Mouse (Mus musculus): ENCODE data around the gene Scrn1. TPM values are rescaled to one million over a fixed set of nuclear protein-coding genes. Genes with fewer than 3 reads are reported as not detected.

The Scrn1 gene
- polyA plus RNA-seq, 1 experiment from 2014 or later = 6.4 TPM

GRCm38 (mm10) chr6:54463701-54464458 is 102.4 kb downstream of the Scrn1 start:
- no peak for ATAC-seq (ENCODE audit: insufficient number of reproducible peaks, low FRiP score, low TSS enrichment, low read depth)
- Histone ChIP-seq H3K9me3 (no peaks in the 10 kb centered on the region), H3K27me3 (no peaks in the 10 kb centered on the region), H3K36me3 (no peaks in the 10 kb centered on the region), H3K4me2 (no peak overlapping the region), H3K4me3 (no peak overlapping the region), H3K27ac (no peak overlapping the region), H3K4me1 (peaks cover 5% of the 10 kb centered on the region; the same call in 1 of the 2 replicates), H3K9ac (no peak overlapping the region)
- 71% methylated on average over 8 of the region's 8 CpGs for WGBS

GRCm38 (mm10) chr6:54462766-54463165 is 103.5 kb downstream of the Scrn1 start:
- ATAC-seq (ENCODE audit: insufficient number of reproducible peaks, low FRiP score, low TSS enrichment, low read depth) = no peak

GRCm38 (mm10) chr6:54460915-54461671 is 105.2 kb downstream of the Scrn1 start:
- H3K4me2 ChIP-seq = no peak overlapping the region
- no peaks in the 10 kb centered on the region for H3K36me3 ChIP-seq
- ATAC-seq (ENCODE audit: insufficient number of reproducible peaks, low FRiP score, low TSS enrichment, low read depth) = no peak
- no peaks in the 10 kb centered on the region for H3K9me3 ChIP-seq
- H3K9ac ChIP-seq = no peak overlapping the region
- peaks cover 5% of the 10 kb centered on the region; the same call in 1 of the 2 replicates for H3K4me1 ChIP-seq
- no peak overlapping the region for H3K4me3 ChIP-seq
- WGBS = 60% methylated on average over 13 of the region's 13 CpGs
- no peak overlapping the region for H3K27ac ChIP-seq
- no peaks in the 10 kb centered on the region for H3K27me3 ChIP-seq

More at GRCm38 (mm10) chr6:54462766-54463165, 103.5 kb downstream of the Scrn1 start:
- no peaks in the 10 kb centered on the region for H3K36me3 ChIP-seq
- no peak overlapping the region for H3K9ac ChIP-seq
- 77% methylated on average over 6 of the region's 6 CpGs for WGBS
- no peak overlapping the region for H3K4me3 ChIP-seq
- H3K4me1 ChIP-seq = peaks cover 5% of the 10 kb centered on the region; the same call in 1 of the 2 replicates
- no peaks in the 10 kb centered on the region for H3K9me3 ChIP-seq
- no peak overlapping the region for H3K27ac ChIP-seq
- no peak overlapping the region for H3K4me2 ChIP-seq
- H3K27me3 ChIP-seq = no peaks in the 10 kb centered on the region

GRCm38 (mm10) chr6:54460172-54460914 is 105.9 kb downstream of the Scrn1 start:
- Histone ChIP-seq H3K4me1 (peaks cover 5% of the 10 kb centered on the region; the same call in 1 of the 2 replicates), H3K4me3 (no peak overlapping the region), H3K36me3 (no peaks in the 10 kb centered on the region), H3K27me3 (no peaks in the 10 kb centered on the region), H3K9ac (no peak overlapping the region), H3K9me3 (no peaks in the 10 kb centered on the region), H3K27ac (no peak overlapping the region), H3K4me2 (no peak overlapping the region)
- WGBS = 77% methylated on average over 6 of the region's 6 CpGs
- ATAC-seq (ENCODE audit: insufficient number of reproducible peaks, low FRiP score, low TSS enrichment, low read depth) = no peak

- Histone ChIP-seq H3K36me3 (no peaks in the 10 kb centered on the region), H3K9me3 (no peaks in the 10 kb centered on the region), H3K9ac (no peak overlapping the region), H3K4me2 (no peak overlapping the region), H3K27ac (no peak overlapping the region), H3K4me3 (no peak overlapping the region), H3K27me3 (no peaks in the 10 kb centered on the region), H3K4me1 (peaks cover 5% of the 10 kb centered on the region; the same call in 1 of the 2 replicates)
- 61% methylated on average over 7 of the region's 7 CpGs for WGBS
- ATAC-seq (ENCODE audit: insufficient number of reproducible peaks, low FRiP score, low TSS enrichment, low read depth) = no peak
Observed at GRCm38 (mm10) chr6:54459661-54460060, 106.6 kb downstream of the Scrn1 start.

Other genes with a start within 250 kb of the Scrn1 start
- 0.61 and 0.62 TPM in 2 replicates for gene Prr15, start 240.7 kb downstream of the Scrn1 start, polyA plus RNA-seq (2015; fragmentation: Nextera tagmentation; extraction: Ambion mirVana)
- gene Wipf3, start 136.9 kb downstream of the Scrn1 start, polyA plus RNA-seq (2015; fragmentation: Nextera tagmentation; extraction: Ambion mirVana) = 1.4 and 1.5 TPM in 2 replicates
- 5.8 and 7.6 TPM in 2 replicates for gene Plekha8, start 28.6 kb upstream of the Scrn1 start, polyA plus RNA-seq (2015; fragmentation: Nextera tagmentation; extraction: Ambion mirVana)
- gene Fkbp14, start 30.8 kb upstream of the Scrn1 start, polyA plus RNA-seq (2015; fragmentation: Nextera tagmentation; extraction: Ambion mirVana) = 69.7 and 71.9 TPM in 2 replicates
- 9.3 and 10.6 TPM in 2 replicates for gene Mturn, start 115.1 kb upstream of the Scrn1 start, polyA plus RNA-seq (2015; fragmentation: Nextera tagmentation; extraction: Ambion mirVana)

All from limb, embryonic 15.5 days (tissue).